Mouse (Mus musculus) kidney, adult 9 months (tissue): ENCODE results near the gene Ccl4.

ENCODE experiments used
- DNase-seq: peaks from one replicate; pipeline ENCODE4 v3.0.0; 2022

The Ccl4 gene

DNA sequence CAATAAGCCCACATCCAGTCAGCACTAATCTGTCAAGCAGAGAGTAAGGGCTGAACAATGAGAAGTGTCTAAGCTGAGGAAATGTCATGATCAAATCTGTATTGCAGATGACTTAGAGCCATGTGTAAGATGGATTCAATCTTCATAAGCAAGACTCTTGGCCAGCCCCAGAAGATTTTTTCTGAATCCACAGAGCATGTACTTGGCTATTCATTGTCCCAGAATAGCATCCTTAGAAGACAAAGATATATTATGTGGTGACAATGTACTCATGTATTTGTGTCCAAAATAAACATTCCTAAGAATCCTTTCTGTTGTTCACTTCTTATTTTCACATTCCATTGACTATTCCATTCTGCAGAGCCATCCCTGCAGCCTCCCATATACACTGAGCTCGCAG is 27.5 kb downstream of the Ccl4 start:
- DNase-seq, result no peak

DNA sequence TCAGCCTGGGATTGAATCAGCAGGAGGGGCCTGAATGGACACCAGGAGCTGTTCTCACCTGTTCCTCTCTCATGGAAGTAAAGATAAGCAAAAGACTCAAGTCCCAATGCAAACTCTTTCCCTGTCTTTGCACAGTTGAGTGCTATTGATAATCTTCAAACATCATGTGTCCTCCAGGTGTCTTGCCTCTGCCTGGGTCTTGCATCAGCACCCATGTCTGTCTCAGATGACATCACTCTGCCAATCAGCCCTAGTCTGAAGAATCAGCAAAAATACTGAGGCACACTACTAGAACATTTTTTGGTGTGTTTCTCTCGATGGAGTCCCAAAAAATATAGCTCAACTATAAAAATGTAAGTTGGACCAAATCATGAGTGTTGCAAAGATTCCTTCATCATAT is 29.6 kb downstream of the Ccl4 start:
- DNase-seq, result no peak

DNA sequence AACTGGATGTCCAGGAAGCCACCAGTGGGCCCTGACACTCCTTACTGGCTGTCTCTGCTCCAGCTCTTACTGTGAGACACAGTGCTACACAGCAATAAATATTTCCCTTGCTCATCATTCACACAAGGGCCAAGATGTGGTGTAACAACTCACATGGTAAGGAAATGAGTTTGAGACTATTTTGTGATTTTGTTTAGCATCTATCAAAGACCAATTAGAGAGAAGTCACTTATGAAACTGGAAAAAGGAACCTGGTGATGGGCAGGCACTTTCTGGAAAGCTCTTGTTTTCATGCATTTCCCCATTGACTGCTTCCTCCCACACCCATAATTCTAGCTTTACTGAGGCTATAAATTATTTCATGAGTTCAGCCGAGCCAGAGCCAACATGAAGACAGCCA is 41.3 kb downstream of the Ccl4 start, which contains the start of gene Wfdc17:
Wfdc17 (plus strand) TSS at position 287 of the 400 bp plus-strand sequence.
- DNase-seq, result no peak

DNA sequence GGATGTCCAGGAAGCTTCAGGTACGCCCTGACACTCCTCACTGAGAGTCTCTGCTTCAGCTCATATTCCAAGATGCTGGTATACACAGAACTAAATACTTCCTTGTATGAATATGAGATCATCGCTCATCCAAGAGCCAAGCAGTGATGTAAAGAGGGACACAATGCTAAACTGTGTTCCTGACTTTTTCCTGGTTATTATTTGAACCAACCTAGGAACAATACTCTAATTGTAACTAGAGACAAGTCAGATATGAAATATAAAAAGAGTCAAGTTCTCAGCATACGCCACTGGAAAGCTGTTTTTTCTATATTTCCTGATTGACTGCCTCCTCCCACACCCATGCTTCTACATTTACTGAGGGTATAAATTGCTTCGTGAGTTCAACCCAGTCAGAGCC is 46.3 kb downstream of the Ccl4 start, which contains the start of gene Wfdc18:
Wfdc18 (plus strand) TSS at position 301 of the 400 bp plus-strand sequence.
- no peak for DNase-seq

DNA sequence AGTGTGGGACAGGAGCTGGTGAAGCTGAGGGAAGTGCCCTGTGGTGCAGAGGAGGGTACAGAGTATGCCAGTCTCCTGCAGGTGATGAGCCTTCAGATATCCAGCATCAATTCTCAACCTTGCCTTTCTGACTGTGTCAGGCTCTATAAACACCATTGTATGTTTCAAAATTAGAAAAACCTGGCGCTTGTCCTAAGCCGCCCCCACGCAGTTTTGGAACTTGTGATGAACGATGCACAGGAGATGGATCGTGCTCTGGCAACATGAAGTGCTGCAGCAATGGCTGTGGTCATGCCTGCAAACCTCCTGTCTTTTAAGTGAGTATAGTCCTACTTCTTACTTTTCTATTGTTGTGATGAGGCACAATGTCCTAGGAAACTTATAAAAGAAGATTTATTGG is 47.3 kb downstream of the Ccl4 start:
- DNase-seq, result no peak

DNA sequence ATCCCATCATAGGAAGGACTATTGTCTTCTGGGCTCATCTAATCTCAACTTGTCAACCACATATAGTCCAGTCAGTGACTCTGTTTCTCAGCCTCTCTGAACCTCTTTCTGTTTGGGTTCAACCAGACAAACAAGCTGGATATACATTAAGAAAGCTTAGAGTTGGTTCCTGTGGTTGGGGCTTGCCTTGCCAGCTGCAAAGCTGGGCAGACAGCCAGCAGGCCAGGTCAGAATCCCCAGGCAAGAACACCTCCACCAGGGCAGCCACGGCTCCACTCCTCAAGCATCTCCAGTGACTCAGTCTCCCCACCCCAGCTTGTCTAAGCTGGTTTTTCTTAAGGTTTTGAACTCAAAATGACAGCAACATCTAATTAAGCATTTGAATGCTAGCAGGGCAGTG is 50.3 kb downstream of the Ccl4 start:
- no peak for DNase-seq

DNA sequence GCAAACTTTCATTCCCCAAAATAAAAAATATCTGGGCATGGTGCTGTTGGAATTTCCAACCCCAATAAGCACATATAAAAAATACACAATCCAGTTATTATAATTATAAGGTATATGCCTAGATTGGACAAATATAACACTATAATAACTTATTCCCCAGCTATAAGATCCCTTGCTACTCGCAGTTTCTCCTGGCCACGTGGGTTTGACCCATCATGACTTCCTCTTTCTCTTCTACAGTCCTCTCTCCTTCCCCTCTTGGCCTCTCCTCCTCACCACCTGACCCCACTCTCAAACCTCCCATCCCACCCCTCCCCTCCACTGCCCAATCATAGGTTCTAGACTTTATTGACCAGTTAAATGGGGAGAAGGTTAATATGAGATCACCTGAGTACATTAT is 51.5 kb downstream of the Ccl4 start:
- DNase-seq, result no peak
